Mouse (Mus musculus) brain, adult 10 weeks (tissue): Measurements from ENCODE around the gene Gm17387. TPM values are rescaled to one million over a fixed set of nuclear protein-coding genes. Genes with fewer than 3 reads are reported as not detected.

Experiments
- polyA plus RNA-seq: library from polyadenylated mRNA; stranded (reverse); fragments of 350-450 nt; fragmentation: Illumina TruSeq; extraction: RNeasy Lipid Tissue Mini Kit (QIAGEN cat#74804); gene quantifications from one replicate; pipeline ENCODE4 v1.2.3, GENCODE M21; 2015; ENCODE audit warnings: low read depth, low replicate concordance

Gm17387 gene
- polyA plus RNA-seq: not detected

GRCm38 (mm10) chr7:141028831-141029230 lies at the start of gene Gm17387:
Gene Gm17387 (plus strand): TSS chr7:141029131.

GRCm38 (mm10) chr7:141010593-141010992 lies 18.3 kb upstream of the Gm17387 start, which contains the start of gene Ifitm3:
Gene Ifitm3 (minus strand): TSS chr7:141010770.

DNA sequence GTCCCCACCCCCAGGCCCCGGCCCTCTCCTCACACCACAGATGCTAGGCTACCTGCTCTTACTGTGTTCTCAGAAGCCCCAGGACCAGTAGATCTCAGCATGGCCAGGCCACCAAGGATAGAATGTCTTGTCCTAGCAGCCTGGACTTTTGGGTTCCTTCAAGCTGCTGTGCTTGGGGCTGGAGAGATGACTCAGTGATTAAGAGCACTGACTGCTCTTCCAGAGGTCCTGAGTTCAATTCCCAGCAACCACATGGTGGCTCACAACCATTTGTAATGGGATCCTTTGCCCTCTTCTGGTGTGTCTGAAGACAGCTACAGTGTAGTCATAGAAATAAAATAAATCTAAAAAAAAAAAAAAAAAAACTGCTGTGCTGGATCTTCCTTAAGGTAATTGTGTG lies 11.1 kb upstream of the Gm17387 start, which contains the start of gene Ifitm6:
TSS of gene Ifitm6 (minus strand) at position 101 of the 400 bp plus-strand sequence.

DNA sequence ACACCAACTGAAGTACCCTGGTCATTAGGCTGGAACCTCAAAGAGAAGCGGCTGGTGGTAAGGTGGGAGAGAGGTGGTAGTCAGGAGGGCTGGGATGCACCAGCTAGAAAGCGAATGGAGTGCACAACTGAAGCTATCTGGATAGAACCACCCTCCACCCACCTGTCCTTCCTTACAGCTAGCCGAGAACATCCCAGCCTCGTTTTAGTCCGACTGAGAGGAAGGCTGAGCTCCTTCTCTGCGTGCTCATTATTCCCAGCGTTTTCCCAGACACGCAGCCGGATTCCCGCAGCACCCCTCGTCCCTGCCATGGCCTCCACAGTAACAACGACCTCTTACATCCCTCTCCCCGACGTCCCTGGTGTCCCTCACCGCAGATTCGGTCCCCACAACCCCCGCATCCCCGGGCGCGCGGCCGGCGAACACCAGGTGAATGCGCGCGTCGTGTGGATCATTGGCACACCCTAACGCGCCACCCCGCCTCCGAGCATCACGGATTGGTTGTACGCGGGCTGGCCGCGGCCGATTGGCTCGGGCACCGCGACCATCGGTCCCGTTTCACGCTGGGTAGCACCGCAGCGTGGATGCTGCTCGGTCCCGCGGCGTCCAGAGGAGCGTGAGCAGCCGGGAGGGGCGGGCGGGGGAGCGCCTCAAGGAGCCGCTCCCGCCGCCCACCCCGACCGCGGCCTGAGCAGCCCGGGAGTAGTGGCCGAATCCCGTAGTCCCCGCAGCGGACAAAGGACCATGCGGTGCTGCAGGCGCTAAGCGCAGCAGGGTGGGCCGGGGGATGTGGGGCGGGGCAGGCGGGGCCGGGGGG lies 31.7 kb downstream of the Gm17387 start, which contains the start of gene B4galnt4:
TSS of gene B4galnt4 (plus strand) at position 679 of the 817 bp plus-strand sequence.

GRCm38 (mm10) chr7:141077841-141078240 lies 48.9 kb downstream of the Gm17387 start, which contains the start of gene Pkp3:
Gene Pkp3 (plus strand): TSS chr7:141078218.

Other genes starting within 250 kb of the Gm17387 start
- gene Syce1, start 241.3 kb upstream of the Gm17387 start, polyA plus RNA-seq: 0.52 TPM
- 21.9 TPM for gene Zfp941, start 207.0 kb upstream of the Gm17387 start, polyA plus RNA-seq
- gene Urah, start 194.1 kb upstream of the Gm17387 start, polyA plus RNA-seq: 1.6 TPM
- not detected for gene Scgb1c1, start 183.6 kb upstream of the Gm17387 start, polyA plus RNA-seq
- 0.28 TPM for gene Odf3, start 181.3 kb upstream of the Gm17387 start, polyA plus RNA-seq
- not detected for gene Gm45785, start 172.8 kb upstream of the Gm17387 start, polyA plus RNA-seq
- gene Ric8a, start 172.2 kb upstream of the Gm17387 start, polyA plus RNA-seq: 66.6 TPM
- gene Bet1l, start 171.6 kb upstream of the Gm17387 start, polyA plus RNA-seq: 34.2 TPM
- 133 TPM for gene Psmd13, start 147.2 kb upstream of the Gm17387 start, polyA plus RNA-seq
- gene Sirt3, start 146.8 kb upstream of the Gm17387 start, polyA plus RNA-seq: 133 TPM
- gene Cox8b, start 128.7 kb upstream of the Gm17387 start, polyA plus RNA-seq: 4.6 TPM
- gene Nlrp6, start 108.2 kb upstream of the Gm17387 start, polyA plus RNA-seq: 0.34 TPM
- gene Pgghg, start 87.7 kb upstream of the Gm17387 start, polyA plus RNA-seq: 4.3 TPM
- not detected for gene Ifitm5, start 78.8 kb upstream of the Gm17387 start, polyA plus RNA-seq
- not detected for gene Gm45717, start 73.2 kb upstream of the Gm17387 start, polyA plus RNA-seq
- gene Ifitm2, start 73.1 kb upstream of the Gm17387 start, polyA plus RNA-seq: 31.6 TPM
- gene Ifitm1, start 61.9 kb upstream of the Gm17387 start, polyA plus RNA-seq: 8.0 TPM
- gene Ifitm3, start 18.4 kb upstream of the Gm17387 start, polyA plus RNA-seq: 39.7 TPM
- gene Ifitm6, start 11.2 kb upstream of the Gm17387 start, polyA plus RNA-seq: 1.1 TPM
- gene B4galnt4, start 32.0 kb downstream of the Gm17387 start, polyA plus RNA-seq: 44.9 TPM
- gene Pkp3, start 49.1 kb downstream of the Gm17387 start, polyA plus RNA-seq: not detected
- gene Sigirr, start 71.4 kb downstream of the Gm17387 start, polyA plus RNA-seq: 2.7 TPM
- not detected for gene Ano9, start 88.7 kb downstream of the Gm17387 start, polyA plus RNA-seq
- gene Ptdss2, start 93.3 kb downstream of the Gm17387 start, polyA plus RNA-seq: 59.5 TPM
- 53.6 TPM for gene Rnh1, start 143.7 kb downstream of the Gm17387 start, polyA plus RNA-seq
- gene Hras, start 164.9 kb downstream of the Gm17387 start, polyA plus RNA-seq: 235 TPM
- 3.7 TPM for gene Lrrc56, start 165.0 kb downstream of the Gm17387 start, polyA plus RNA-seq
- not detected for gene Lmntd2, start 184.9 kb downstream of the Gm17387 start, polyA plus RNA-seq
- gene Rassf7, start 186.7 kb downstream of the Gm17387 start, polyA plus RNA-seq: 2.9 TPM
- 41.3 TPM for gene Phrf1, start 199.7 kb downstream of the Gm17387 start, polyA plus RNA-seq
- 3.1 TPM for gene Irf7, start 237.3 kb downstream of the Gm17387 start, polyA plus RNA-seq
- not detected for gene Cdhr5, start 247.7 kb downstream of the Gm17387 start, polyA plus RNA-seq